Mouse (Mus musculus): ENCODE data around the gene Nabp2. TPM values are rescaled to one million over a fixed set of nuclear protein-coding genes. Genes with fewer than 3 reads are reported as not detected.

Nabp2 gene
- total RNA-seq, 2 experiments from 2014 or later, result 81.2 to 85.5 TPM

- peak in 1 of 2 experiments; percentile 22 for DNase-seq (ENCODE audit: low spot score in 2 of 2)
Measured at GRCm38 (mm10) chr10:128362568-128362967, 48.7 kb downstream of the Nabp2 start.

- DNase-seq (ENCODE audit: low spot score in 2 of 2), result no peak
Measured at GRCm38 (mm10) chr10:128361836-128362235, 49.5 kb downstream of the Nabp2 start.

- no peak for DNase-seq (ENCODE audit: low spot score in 2 of 2)
Measured at GRCm38 (mm10) chr10:128359226-128359625, 52.1 kb downstream of the Nabp2 start.

- peak; percentile 49 to 76 for DNase-seq (ENCODE audit: low spot score in 2 of 2)
Measured at GRCm38 (mm10) chr10:128358796-128359195, 52.5 kb downstream of the Nabp2 start.

Small RNA genes within 50 kb of the gene (microRNA-seq; reads per million reads assigned to microRNA genes)
- gene Gm25361 (0 reads per million in 2 experiments), gene Gm26308 (0 reads per million in 2 experiments), gene Mir6914 (1.2 to 1.5 reads per million in 2 experiments), gene Mir6915 (8.9 to 11.2 reads per million in 2 experiments), gene Mir8105 (0.99 to 2.5 reads per million in 2 experiments)

Other genes with a start within 250 kb of the Nabp2 start
- 10 to 100 TPM; 14.9 to 15.4 TPM for gene Rbms2, start 231.2 kb downstream of the Nabp2 start, total RNA-seq (2021)
- gene Gls2, start 217.0 kb downstream of the Nabp2 start, total RNA-seq (2021), result 10 to 100 TPM; 33.0 to 39.9 TPM
- gene Spryd4, start 199.7 kb downstream of the Nabp2 start, total RNA-seq (2021), result 10 to 100 TPM; 10.4 to 10.8 TPM
- gene Mip, start 185.7 kb downstream of the Nabp2 start, total RNA-seq (2021), result not detected
- gene Timeless, start 179.4 kb downstream of the Nabp2 start, total RNA-seq (2021), result 1 to 10 TPM; 7.0 to 9.2 TPM
- gene Apon, start 157.4 kb downstream of the Nabp2 start, total RNA-seq (2021), result not detected
- not detected for gene Apof, start 142.8 kb downstream of the Nabp2 start, total RNA-seq (2021)
- gene Stat2, start 140.9 kb downstream of the Nabp2 start, total RNA-seq (2021), result 10 to 100 TPM; 28.2 to 29.9 TPM
- not detected for gene Il23a, start 112.7 kb downstream of the Nabp2 start, total RNA-seq (2021)
- gene Pan2, start 108.2 kb downstream of the Nabp2 start, total RNA-seq (2021), result 10 to 100 TPM; 12.7 to 15.2 TPM
- 10 to 100 TPM; 65.8 to 68.7 TPM for gene Cnpy2, start 89.0 kb downstream of the Nabp2 start, total RNA-seq (2021)
- 100 to 1,000 TPM; 222 to 232 TPM for gene Cs, start 73.8 kb downstream of the Nabp2 start, total RNA-seq (2021)
- gene Coq10a, start 42.5 kb downstream of the Nabp2 start, total RNA-seq (2021), result 10 to 100 TPM; 58.5 to 60.4 TPM
- gene Ankrd52, start 34.4 kb downstream of the Nabp2 start, total RNA-seq (2021), result 10 to 100 TPM; 51.0 to 52.2 TPM
- gene Slc39a5, start 10.3 kb downstream of the Nabp2 start, total RNA-seq (2021), result not detected
- gene Rnf41, start 165 bp upstream of the Nabp2 start, total RNA-seq (2021), result 10 to 100 TPM; 78.9 to 81.5 TPM
- 100 to 1,000 TPM; 265 to 267 TPM for gene Smarcc2, start 47.8 kb upstream of the Nabp2 start, total RNA-seq (2021)
- 100 to 1,000 TPM; 576 to 616 TPM for gene Myl6, start 82.7 kb upstream of the Nabp2 start, total RNA-seq (2021)
- gene Myl6b, start 87.2 kb upstream of the Nabp2 start, total RNA-seq (2021), result 10 to 100 TPM; 31.5 to 34.9 TPM
- 10 to 100 TPM; 13.1 to 13.2 TPM for gene Esyt1, start 114.4 kb upstream of the Nabp2 start, total RNA-seq (2021)
- 10 to 100 TPM; 15.9 to 20.7 TPM for gene Zc3h10, start 136.3 kb upstream of the Nabp2 start, total RNA-seq (2021)
- gene Rpl41, start 137.8 kb upstream of the Nabp2 start, total RNA-seq (2021), result 1,000 to 10,000 TPM; 1,493 to 1,582 TPM
- 10 to 100 TPM; 58.3 TPM for gene Pa2g4, start 154.5 kb upstream of the Nabp2 start, total RNA-seq (2021)
- 1 to 10 TPM; 5.1 to 5.2 TPM for gene Erbb3, start 178.2 kb upstream of the Nabp2 start, total RNA-seq (2021)
- 100 to 1,000 TPM; 232 to 257 TPM for gene Rps26, start 215.3 kb upstream of the Nabp2 start, total RNA-seq (2021)
- gene Ikzf4, start 234.5 kb upstream of the Nabp2 start, total RNA-seq (2021), result 10 to 100 TPM; 12.8 to 17.6 TPM